Mouse (Mus musculus) gastrocnemius, adult 8-10 months (tissue): ENCODE measurements around the gene Dnajb6. TPM values are rescaled to one million over a fixed set of nuclear protein-coding genes. Genes with fewer than 3 reads are reported as not detected.
"Not testable (repeated sequence)": the region's sequence is repeated elsewhere in the genome, so short reads cannot be mapped to it uniquely, and the experiment has no call there.

Experiments used
- DNase-seq, 2 experiments: peaks; one replicate each; pipeline ENCODE4 v3.0.0; 2022; ENCODE audit warnings: low spot score in 2 of 2
- total RNA-seq, 4 experiments: library from RNA; stranded (reverse); gene quantifications; 2 replicates each; pipeline ENCODE4 v1.2.4; 2022

The Dnajb6 gene
- total RNA-seq, 4 experiments from 2014 or later, result 79.7 to 88.2 (median 83.7) TPM

GRCm38 (mm10) chr5:29759318-29759717 is 23.8 kb downstream of the Dnajb6 start:
- no peak for DNase-seq

- DNase-seq, result no peak
Observed at GRCm38 (mm10) chr5:29770935-29771334, 35.4 kb downstream of the Dnajb6 start.

GRCm38 (mm10) chr5:29772038-29772437 is 36.5 kb downstream of the Dnajb6 start:
- no peak for DNase-seq

- DNase-seq, result no peak
Observed at GRCm38 (mm10) chr5:29772651-29773330, 37.3 kb downstream of the Dnajb6 start.

DNA sequence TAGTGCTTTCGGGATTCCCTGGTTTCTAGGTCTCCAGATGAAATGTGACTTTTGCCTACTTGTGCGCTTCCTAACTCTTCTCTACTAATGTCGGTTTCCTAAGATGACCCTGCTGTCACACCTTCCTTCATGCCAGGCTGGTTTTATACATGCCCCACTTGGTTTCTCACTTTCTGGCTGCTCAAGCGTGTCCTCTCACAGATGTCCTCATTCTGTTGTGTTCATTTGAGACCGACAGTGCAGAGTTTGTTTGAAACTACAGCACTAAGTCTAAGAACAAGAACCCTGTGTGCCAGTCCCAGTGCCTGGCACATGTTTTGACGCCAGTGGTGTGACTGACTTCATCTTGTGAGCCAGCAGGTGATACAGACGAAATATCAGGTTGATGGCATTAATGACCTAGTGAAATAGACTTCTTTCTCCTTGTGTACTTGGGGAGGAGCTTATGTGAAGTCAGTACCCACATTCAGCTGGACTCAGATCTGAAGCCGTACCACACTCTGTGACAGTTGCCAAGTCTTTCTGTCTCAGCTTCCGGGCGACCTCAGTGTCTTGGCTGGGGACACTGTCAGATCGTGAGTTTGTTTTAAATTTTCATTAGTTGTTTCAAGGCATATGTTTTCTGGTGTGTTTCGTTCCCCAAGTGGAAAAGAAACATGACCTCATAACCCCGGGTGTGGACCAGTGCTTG is 38.1 kb downstream of the Dnajb6 start:
- no peak for DNase-seq

DNA sequence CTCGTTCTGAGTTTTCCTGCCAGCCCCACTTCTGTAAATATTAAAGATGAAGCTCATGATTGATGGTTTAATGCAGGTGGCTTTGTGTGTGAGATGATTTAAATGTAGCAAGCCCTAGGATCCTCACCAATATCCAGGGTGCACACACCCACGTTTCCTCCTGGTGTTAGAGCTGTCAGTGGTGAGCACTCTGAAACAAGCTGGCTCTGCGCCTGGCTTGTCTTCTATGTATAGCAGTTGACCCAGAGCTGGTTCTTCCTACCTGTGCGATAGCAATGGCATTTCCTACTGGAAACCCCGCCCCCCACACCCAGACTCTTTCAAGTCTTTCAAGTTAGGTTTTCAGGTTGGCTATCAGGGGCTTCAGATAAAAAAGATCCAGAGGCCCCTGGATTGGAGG is 39.9 kb downstream of the Dnajb6 start:
- DNase-seq, result no peak

- no peak for DNase-seq
Observed at GRCm38 (mm10) chr5:29778029-29778428, 42.5 kb downstream of the Dnajb6 start.

DNA sequence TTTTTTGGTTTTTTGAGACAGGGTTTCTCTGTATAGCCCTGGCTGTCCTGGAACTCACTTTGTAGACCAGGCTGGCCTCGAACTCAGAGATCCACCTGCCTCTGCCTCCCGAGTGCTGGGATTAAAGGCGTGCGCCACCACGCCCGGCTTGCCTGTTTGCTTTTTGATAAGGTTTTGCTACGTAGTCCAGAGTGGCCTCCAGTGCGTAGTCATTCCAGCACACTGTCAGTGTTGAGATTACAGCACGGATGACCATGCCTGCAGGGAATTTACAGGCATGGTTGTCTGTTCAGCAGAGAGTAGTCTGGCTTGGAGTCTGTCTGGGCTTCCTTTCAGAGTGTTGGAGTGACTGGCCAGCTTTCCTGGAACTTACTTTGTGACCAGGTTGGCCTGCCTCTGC is 44.2 kb downstream of the Dnajb6 start:
- DNase-seq, result not testable (repeated sequence)

DNA sequence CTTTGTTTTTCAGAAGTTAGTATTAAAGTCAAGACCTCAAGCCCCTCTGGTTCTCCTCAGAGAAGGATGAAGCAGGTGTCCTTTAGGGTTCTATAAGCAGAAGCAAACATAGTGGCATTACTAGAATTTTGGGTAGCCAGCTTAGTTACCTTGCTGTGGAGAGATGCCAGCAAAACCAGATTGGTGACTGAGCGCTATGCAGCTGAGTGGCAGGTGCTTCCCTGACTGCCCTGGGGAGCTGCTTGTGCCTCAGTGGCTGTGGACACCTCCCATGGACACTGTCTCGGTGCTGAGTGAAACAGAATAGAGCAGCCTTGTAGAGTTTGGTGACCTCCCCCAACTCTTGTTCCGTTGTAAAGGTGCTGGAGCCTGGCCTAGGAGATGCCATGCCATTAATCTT is 46.8 kb downstream of the Dnajb6 start:
- no peak for DNase-seq

DNA sequence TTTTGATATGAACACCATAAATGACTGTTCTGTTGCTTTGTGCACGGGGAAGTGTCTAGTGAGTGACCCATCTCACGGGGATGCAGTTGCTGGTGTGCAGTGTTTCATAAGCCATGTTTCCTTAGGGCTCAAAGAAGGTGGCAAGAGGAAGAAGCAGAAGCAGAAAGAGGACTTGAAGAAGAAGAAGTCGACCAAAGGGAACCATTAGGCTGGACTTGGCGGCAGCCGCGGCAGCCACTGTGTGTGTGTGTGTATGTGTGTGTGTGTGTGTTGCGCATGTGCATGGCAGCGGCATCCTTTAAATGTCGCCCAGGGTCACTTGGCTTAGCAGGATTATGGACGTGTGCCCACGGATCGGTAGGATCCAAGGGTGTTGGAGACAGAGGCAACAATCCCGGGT is 49.4 kb downstream of the Dnajb6 start:
- DNase-seq, result not testable (repeated sequence)

DNA sequence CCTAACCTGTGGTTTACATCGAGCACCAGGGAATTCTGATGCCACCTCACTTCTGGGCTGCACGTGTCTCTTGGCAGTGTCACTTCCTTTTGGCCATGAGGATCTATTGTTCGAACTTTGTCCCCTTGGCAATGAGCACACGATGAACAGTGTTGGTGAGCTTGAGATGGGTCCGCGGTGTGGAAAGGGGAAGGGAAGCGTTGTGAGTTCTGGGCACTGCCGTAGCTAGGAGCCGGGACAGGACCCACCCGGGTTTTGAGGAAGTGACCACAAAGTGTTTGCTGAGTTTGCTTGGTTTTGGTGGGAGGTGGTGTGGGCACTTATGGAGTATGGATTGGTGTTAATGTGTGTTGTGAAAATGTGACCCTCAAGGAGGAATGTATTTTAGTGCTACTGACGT is 50.5 kb downstream of the Dnajb6 start:
- not testable (repeated sequence) for DNase-seq

- not testable (repeated sequence) for DNase-seq
Observed at GRCm38 (mm10) chr5:29794933-29795332, 59.4 kb downstream of the Dnajb6 start.

GRCm38 (mm10) chr5:29808940-29809339 is 73.5 kb downstream of the Dnajb6 start:
- DNase-seq, result no peak

DNA sequence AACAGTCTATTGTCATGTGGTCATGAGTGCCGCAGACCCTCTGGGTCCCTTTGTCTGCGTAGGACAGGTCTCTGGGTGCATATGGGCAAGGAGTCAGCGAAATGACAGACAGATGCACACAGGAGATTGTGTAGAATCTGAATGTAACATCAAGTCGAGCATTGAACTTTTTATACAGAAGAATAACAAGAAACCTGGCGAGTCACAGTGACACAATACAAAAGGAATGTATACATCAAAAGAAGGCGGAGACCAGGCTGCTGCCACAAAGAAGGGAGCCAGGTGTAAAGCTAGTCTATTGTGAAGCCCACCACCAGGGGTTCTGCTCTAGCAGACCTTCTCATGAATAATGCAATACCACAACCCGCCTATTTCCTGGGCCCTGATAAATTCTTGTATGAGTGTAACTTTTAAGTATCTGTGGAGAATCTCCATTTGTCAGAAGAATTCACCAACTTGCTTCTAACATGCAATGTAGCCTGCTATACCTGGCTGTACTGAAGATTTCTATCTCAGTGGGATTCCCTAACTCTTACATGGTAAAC is 76.0 kb downstream of the Dnajb6 start:
- not testable (repeated sequence) for DNase-seq

- DNase-seq, result no peak
Observed at GRCm38 (mm10) chr5:29816523-29817242, 81.2 kb downstream of the Dnajb6 start.

DNA sequence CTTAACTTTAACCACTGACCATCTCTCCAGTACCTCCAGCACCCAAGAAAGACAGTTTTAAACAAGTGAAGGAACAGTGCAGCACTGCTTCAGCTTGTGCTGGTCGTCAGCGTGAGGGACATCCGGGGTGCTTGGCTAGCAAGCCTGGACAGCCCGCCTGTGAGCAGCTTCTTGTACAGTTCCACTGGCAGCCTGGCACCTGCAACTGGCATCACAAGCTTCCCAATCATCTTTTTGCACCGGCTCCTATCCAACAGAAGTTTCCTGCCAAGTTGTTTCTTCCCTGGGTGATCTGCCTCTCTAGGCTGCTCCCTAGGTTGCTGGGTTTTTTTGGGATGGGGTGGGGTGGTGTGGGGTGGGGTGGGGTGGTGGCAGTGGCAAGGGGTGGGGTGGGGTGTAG is 81.9 kb downstream of the Dnajb6 start:
- DNase-seq, result peak in 1 of 2 experiments; percentile 39

GRCm38 (mm10) chr5:29818287-29818686 is 82.8 kb downstream of the Dnajb6 start:
- DNase-seq, result no peak

- no peak for DNase-seq
Observed at GRCm38 (mm10) chr5:29824796-29825195, 89.3 kb downstream of the Dnajb6 start.

- peak in 1 of 2 experiments; percentile 4 for DNase-seq
Observed at GRCm38 (mm10) chr5:29826780-29827179, 91.3 kb downstream of the Dnajb6 start.

DNA sequence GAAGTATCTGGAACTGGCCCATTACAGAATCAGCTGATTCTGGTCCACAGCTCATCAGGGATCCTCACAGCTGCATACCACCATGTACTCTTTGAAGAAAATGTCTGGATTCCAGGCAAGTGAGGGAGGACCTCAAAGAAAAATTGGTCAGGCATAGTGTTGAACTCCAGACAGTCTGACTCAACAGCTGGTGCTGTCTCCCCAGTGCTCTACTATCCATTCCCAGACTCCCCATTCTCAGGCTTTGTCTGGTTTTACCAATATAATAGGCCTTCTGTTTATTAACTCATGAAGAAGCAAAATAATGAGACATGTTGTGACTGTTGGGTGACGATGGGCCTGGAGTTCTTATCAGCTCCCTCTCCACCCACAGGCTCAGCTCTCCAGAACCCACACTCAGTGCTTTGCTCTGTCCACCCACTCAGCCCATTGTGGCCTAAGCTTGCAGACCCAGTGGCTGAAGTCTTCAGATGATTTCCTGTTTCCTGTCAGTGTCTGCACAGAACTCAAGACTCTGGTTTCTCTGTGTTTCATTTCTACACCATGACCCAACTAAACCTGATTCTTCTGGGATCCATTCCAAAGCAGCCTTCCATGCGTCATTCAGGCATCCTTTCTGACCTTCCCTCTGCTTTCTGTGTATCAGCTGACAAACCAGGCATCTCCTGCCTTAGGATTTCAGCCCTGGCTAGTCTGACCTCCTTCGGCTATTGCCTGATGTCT is 107.1 kb downstream of the Dnajb6 start:
- DNase-seq, result peak; percentile 31 to 34

DNA sequence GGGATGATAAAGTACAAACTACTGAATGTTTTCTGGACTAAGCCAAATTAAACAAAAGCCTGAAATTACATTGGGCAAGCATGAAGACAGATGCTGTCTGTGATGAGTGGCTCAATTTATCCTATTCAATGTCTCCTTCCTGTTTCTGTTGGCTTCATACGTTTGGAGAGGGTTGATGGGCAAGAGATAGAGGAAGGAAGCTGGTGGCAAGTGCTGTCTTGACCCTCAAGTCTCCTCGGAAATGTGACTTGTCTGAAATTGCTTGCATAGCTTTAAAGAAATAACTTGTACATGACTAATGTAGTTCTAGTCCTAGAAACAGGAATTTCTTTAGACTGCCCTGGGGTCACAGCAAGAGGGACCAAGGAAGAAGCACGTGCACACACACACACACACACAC is 109.5 kb downstream of the Dnajb6 start:
- DNase-seq, result no peak
